Mouse (Mus musculus) Patski (cell line): ENCODE measurements at regions not wholly inside any gene's neighbourhood (a gene's known extent, or its start where the extent isn't known, plus 50 kb on each side); places are given as distances from the start of the nearest gene placed in this dataset.

Experiments
- ATAC-seq: fragments of 100-300 bp; one replicate; pipeline ENCODE4 v1.8.0; 2021
- CTCF ChIA-PET: fragments of 350-600 bp; sonication (Branson Sonifier 250); formaldehyde crosslinking; loops from one replicate; lab custom pipeline; 2022; ENCODE audit warnings: inconsistent platforms; lab: Charles Lee
- POLR2A ChIA-PET: fragments of 350-600 bp; sonication (Branson Sonifier 250); formaldehyde crosslinking; loops from one replicate; lab custom pipeline; 2022; ENCODE audit warnings: antibody characterized with exemption, inconsistent platforms; lab: Charles Lee
- DNase-seq: peaks from one replicate; pipeline ENCODE4 v3.0.0-alpha.2; 2011; ENCODE audit warnings: low read depth, low spot score
- H3K27me3 ChIP-seq: fragments of 371-371 bp; one replicate; pipeline ENCODE4 v1.5.1; 2021
- CTCF ChIP-seq: fragments of 100-300 bp; IDR thresholded peaks from one replicate; pipeline ENCODE4 v1.5.1; 2021
- in situ Hi-C: fragments of 300-500 bp; cut with MboI; formaldehyde crosslinking; loops from 3 replicates; pipeline ENCODE4 v1.11.1; 2018; ENCODE audit warnings: low pct_unique_long_range_greater_than_20kb, mixed read lengths

- ChIA-PET CTCF (no interaction called here), POLR2A (no interaction called here)
- H3K27me3 ChIP-seq = no peaks in the 10 kb centered on the region
- DNase-seq (no peak), ATAC-seq (no peak)
- in situ Hi-C loops = no loop called here
- TF ChIP-seq CTCF = no peak
These were observed 105.5 kb downstream of the Rpl14 start for GRCm38 (mm10) chr9:120676771-120677170.

- no peak for DNase-seq
- no peaks in the 10 kb centered on the region for H3K27me3 ChIP-seq
- POLR2A ChIA-PET = no interaction called here
- ATAC-seq = no peak
- CTCF ChIA-PET = no interaction called here
- no peak for TF ChIP-seq CTCF
- in situ Hi-C loops = no loop called here
These were observed 106.0 kb downstream of the Rpl14 start for GRCm38 (mm10) chr9:120677216-120677615.

GRCm38 (mm10) chr9:120679822-120680426, 108.7 kb downstream of the Rpl14 start:
- no peaks in the 10 kb centered on the region for H3K27me3 ChIP-seq
- ChIA-PET POLR2A (no interaction called here), CTCF (no interaction called here)
- no peak for TF ChIP-seq CTCF
- ATAC-seq (no peak), DNase-seq (no peak)
- in situ Hi-C loops = no loop called here

- in situ Hi-C loops = no loop called here
- ATAC-seq (no peak), DNase-seq (no peak)
- TF ChIP-seq CTCF = no peak
- ChIA-PET CTCF (no interaction called here), POLR2A (no interaction called here)
- no peaks in the 10 kb centered on the region for H3K27me3 ChIP-seq
These were observed 110.2 kb downstream of the Rpl14 start for GRCm38 (mm10) chr9:120681404-120681803.

- ATAC-seq (no peak), DNase-seq (no peak)
- TF ChIP-seq CTCF = no peak
- POLR2A ChIA-PET = no interaction called here
- in situ Hi-C loops = no loop called here
- no peaks in the 10 kb centered on the region for H3K27me3 ChIP-seq
- CTCF ChIA-PET = no interaction called here
These were observed 114.7 kb downstream of the Rpl14 start for GRCm38 (mm10) chr9:120685961-120686360.

GRCm38 (mm10) chr9:120689025-120689424, 117.8 kb downstream of the Rpl14 start:
- ATAC-seq = no peak
- DNase-seq = no peak
- ChIA-PET POLR2A (no interaction called here), CTCF (interaction anchor here (0.8 kb wide), 1 partner anchor 51 kb away, joined by 3 read pairs; no protein-coding TSS in a partner anchor)
- in situ Hi-C loops = no loop called here
- H3K27me3 ChIP-seq = no peaks in the 10 kb centered on the region
- no peak for TF ChIP-seq CTCF

GRCm38 (mm10) chr9:120690510-120690909, 119.3 kb downstream of the Rpl14 start:
- ChIA-PET POLR2A (no interaction called here), CTCF (no interaction called here)
- TF ChIP-seq CTCF = no peak
- ATAC-seq = no peak
- no peaks in the 10 kb centered on the region for H3K27me3 ChIP-seq
- in situ Hi-C loops = no loop called here
- no peak for DNase-seq

GRCm38 (mm10) chr9:120690961-120691941, 120.0 kb downstream of the Rpl14 start:
- no peaks in the 10 kb centered on the region for H3K27me3 ChIP-seq
- ATAC-seq (no peak), DNase-seq (no peak)
- in situ Hi-C loops = no loop called here
- ChIA-PET CTCF (no interaction called here), POLR2A (no interaction called here)
- TF ChIP-seq CTCF = no peak

- TF ChIP-seq CTCF = no peak
- no peaks in the 10 kb centered on the region for H3K27me3 ChIP-seq
- ChIA-PET POLR2A (no interaction called here), CTCF (no interaction called here)
- ATAC-seq (no peak), DNase-seq (no peak)
- in situ Hi-C loops = no loop called here
These were observed 120.7 kb downstream of the Rpl14 start for GRCm38 (mm10) chr9:120691971-120692401.

GRCm38 (mm10) chr9:120694457-120694856, 123.2 kb downstream of the Rpl14 start:
- CTCF ChIA-PET = no interaction called here
- in situ Hi-C loops = no loop called here
- DNase-seq (no peak), ATAC-seq (no peak)
- H3K27me3 ChIP-seq = no peaks in the 10 kb centered on the region
- POLR2A ChIA-PET = no interaction called here
- TF ChIP-seq CTCF = no peak

- ChIA-PET POLR2A (no interaction called here), CTCF (interaction anchor here (0.7 kb wide), 1 partner anchor 39 kb away, joined by 3 read pairs; no protein-coding TSS in a partner anchor)
- H3K27me3 ChIP-seq = no peaks in the 10 kb centered on the region
- TF ChIP-seq CTCF = no peak
- in situ Hi-C loops = no loop called here
- ATAC-seq = no peak
- no peak for DNase-seq
These were observed 124.7 kb downstream of the Rpl14 start for GRCm38 (mm10) chr9:120695966-120696365.
